In genomic region chr6:101261513-101261912, GRCm38 (mm10) we compare ENCODE assay signal across 10 mouse cellular contexts.
DNase-seq lines count a peak whose midpoint lies in the region; ATAC-seq and TF ChIP-seq lines count a peak whose summit lies in the region.
"Had no signal": no experiment of that assay in that cellular context is flagged by ENCODE, and none has a peak within 500 bp of the region (broad histone marks: within the 10 kb centered on the region; RNA-seq: fewer than 3 reads in every experiment).

No protein-coding gene starts in this region.

- no peak overlapping the region for H3K27ac ChIP-seq in forebrain, embryonic 11.5 days (ENCODE audit: low read depth, low read length)
- no peak overlapping the region for H3K27ac ChIP-seq in forebrain, embryonic 10.5 days
- H3K27ac ChIP-seq in liver, postnatal 0 days (ENCODE audit: low read depth) = no peak overlapping the region
- H3K27ac ChIP-seq in liver, embryonic 12.5 days = no peak overlapping the region
- H3K27ac ChIP-seq in midbrain, postnatal 0 days (ENCODE audit: low read depth, low read length) = no peak overlapping the region
- H3K27ac ChIP-seq: heart, embryonic 13.5 days had no signal

- no peak overlapping the region for H3K4me3 ChIP-seq in forebrain, embryonic 11.5 days (ENCODE audit: low read depth, low read length)
- no peak overlapping the region for H3K4me3 ChIP-seq in forebrain, embryonic 10.5 days
- H3K4me3 ChIP-seq in liver, postnatal 0 days (ENCODE audit: low read depth, low read length) = no peak overlapping the region
- H3K4me3 ChIP-seq in liver, embryonic 12.5 days = no peak overlapping the region
- no peak overlapping the region for H3K4me3 ChIP-seq in midbrain, postnatal 0 days (ENCODE audit: low read depth, low read length)
- H3K4me3 ChIP-seq: heart, embryonic 13.5 days; megakaryocyte, embryonic 14.5 days had no signal

- no peaks in the 10 kb centered on the region for H3K36me3 ChIP-seq in forebrain, embryonic 11.5 days (ENCODE audit: control insufficient read depth, insufficient read depth, low read length)
- H3K36me3 ChIP-seq in forebrain, embryonic 10.5 days (replicated peaks) = no peaks in the 10 kb centered on the region
- H3K36me3 ChIP-seq in liver, postnatal 0 days (replicated peaks; ENCODE audit: insufficient read depth, low read length) = no peaks in the 10 kb centered on the region
- no peaks in the 10 kb centered on the region for H3K36me3 ChIP-seq in liver, embryonic 12.5 days
- H3K36me3 ChIP-seq in midbrain, postnatal 0 days (ENCODE audit: insufficient read depth, low read length) = no peaks in the 10 kb centered on the region
- H3K36me3 ChIP-seq: heart, embryonic 13.5 days had no signal

- no peak overlapping the region for H3K9ac ChIP-seq in forebrain, embryonic 11.5 days (ENCODE audit: low read length)
- no peak overlapping the region for H3K9ac ChIP-seq in liver, postnatal 0 days (replicated peaks)
- no peak overlapping the region for H3K9ac ChIP-seq in liver, embryonic 12.5 days
- H3K9ac ChIP-seq in midbrain, postnatal 0 days (replicated peaks; ENCODE audit: low read length, poor library complexity, severe bottlenecking) = no peak overlapping the region
- H3K9ac ChIP-seq: heart, embryonic 13.5 days had no signal

- TF ChIP-seq CTCF in liver, postnatal 0 days (IDR thresholded peaks at IDR 0.05; ENCODE audit: low read depth) = peak; percentile 80
- TF ChIP-seq CTCF in brain, embryonic 14.5 days (IDR thresholded peaks at IDR 0.05; ENCODE audit: borderline replicate concordance, extremely low read depth, insufficient read depth, insufficient read length) = peak; percentile 54; the same call in 1 of the 2 replicates
- peak; percentile 89 for TF ChIP-seq CTCF in midbrain, postnatal 0 days (IDR thresholded peaks at IDR 0.05)

- DNase-seq in forebrain, embryonic 11.5 days (ENCODE audit: low spot score) = peak; percentile 70
- DNase-seq in forebrain, embryonic 10.5 days (ENCODE audit: extremely low spot score, low spot score) = no peak
- DNase-seq in liver, postnatal 0 days = peak; percentile 33
- peak; percentile 91 for DNase-seq in brain, embryonic 14.5 days (ENCODE audit: low read depth)
- peak; percentile 62 for DNase-seq in kidney, postnatal 10 days
- peak; percentile 87 for DNase-seq in midbrain, postnatal 0 days (ENCODE audit: low spot score)

- no peak for TF ChIP-seq EP300 in liver, postnatal 0 days (IDR thresholded peaks at IDR 0.05; ENCODE audit: low read depth)

- ATAC-seq in forebrain, embryonic 11.5 days (replicated peaks; ENCODE audit: low FRiP score) = peak; percentile 37; the same call in 1 of the 2 replicates
- ATAC-seq in liver, postnatal 0 days = no peak
- no peak for ATAC-seq in liver, embryonic 12.5 days
- no peak for ATAC-seq in midbrain, postnatal 0 days (ENCODE audit: low FRiP score)
- ATAC-seq in activated CD4-positive, CD25-positive, alpha-beta regulatory T cell, adult 4 months = no peak

- TF ChIP-seq POLR2A in brain, embryonic 14.5 days (IDR thresholded peaks at IDR 0.05; ENCODE audit: borderline replicate concordance, extremely low read depth, insufficient read depth, insufficient read length, poor library complexity, severe bottlenecking) = no peak

- no peak overlapping the region for H3K4me2 ChIP-seq in forebrain, embryonic 11.5 days (ENCODE audit: low read depth, low read length, severe bottlenecking)
- no peak overlapping the region for H3K4me2 ChIP-seq in liver, postnatal 0 days (ENCODE audit: low read depth, low read length)
- H3K4me2 ChIP-seq in liver, embryonic 12.5 days = no peak overlapping the region
- no peak overlapping the region for H3K4me2 ChIP-seq in midbrain, postnatal 0 days (ENCODE audit: low read depth, low read length, poor library complexity, severe bottlenecking)
- H3K4me2 ChIP-seq: heart, embryonic 13.5 days had no signal

- WGBS in forebrain, embryonic 11.5 days = 9% methylated on average over 4 of the region's 4 CpGs
- whole genome bisulfite sequencing in forebrain, embryonic 10.5 days = 13% methylated on average over 4 of the region's 4 CpGs
- 6% methylated on average over 4 of the region's 4 CpGs for WGBS in liver, postnatal 0 days (ENCODE audit: insufficient replicate concordance)
- 2% methylated on average over 4 of the region's 4 CpGs for WGBS in liver, embryonic 12.5 days (ENCODE audit: insufficient replicate concordance)
- 4% methylated on average over 4 of the region's 4 CpGs for WGBS in midbrain, postnatal 0 days

- H3K4me1 ChIP-seq in forebrain, embryonic 11.5 days (replicated peaks; ENCODE audit: control insufficient read depth, insufficient read depth, low read length) = peaks cover 10% of the 10 kb centered on the region; the same call in 1 of the 2 replicates
- H3K4me1 ChIP-seq in forebrain, embryonic 10.5 days = peaks cover 34% of the 10 kb centered on the region
- no peaks in the 10 kb centered on the region for H3K4me1 ChIP-seq in liver, postnatal 0 days (ENCODE audit: insufficient read depth)
- no peaks in the 10 kb centered on the region for H3K4me1 ChIP-seq in liver, embryonic 12.5 days
- H3K4me1 ChIP-seq in midbrain, postnatal 0 days (ENCODE audit: insufficient read depth, low read length) = no peaks in the 10 kb centered on the region
- H3K4me1 ChIP-seq: megakaryocyte, embryonic 14.5 days had no signal

- H3K9me3 ChIP-seq in forebrain, embryonic 11.5 days (ENCODE audit: control insufficient read depth, low read length) = no peaks in the 10 kb centered on the region
- H3K9me3 ChIP-seq in forebrain, embryonic 10.5 days = no peaks in the 10 kb centered on the region
- H3K9me3 ChIP-seq in liver, postnatal 0 days (ENCODE audit: low read length) = no peaks in the 10 kb centered on the region
- H3K9me3 ChIP-seq in liver, embryonic 12.5 days (replicated peaks) = no peaks in the 10 kb centered on the region
- H3K9me3 ChIP-seq in midbrain, postnatal 0 days (ENCODE audit: low read length) = no peaks in the 10 kb centered on the region
- H3K9me3 ChIP-seq: heart, embryonic 13.5 days; megakaryocyte, embryonic 14.5 days had no signal

- H3K27me3 ChIP-seq in forebrain, embryonic 11.5 days (ENCODE audit: control insufficient read depth, insufficient read depth, low read length) = no peaks in the 10 kb centered on the region; the same call in 1 of the 2 replicates
- peaks cover 18% of the 10 kb centered on the region for H3K27me3 ChIP-seq in forebrain, embryonic 10.5 days (ENCODE audit: poor library complexity, severe bottlenecking)
- no peaks in the 10 kb centered on the region for H3K27me3 ChIP-seq in liver, postnatal 0 days (ENCODE audit: insufficient read depth, low read length)
- H3K27me3 ChIP-seq in liver, embryonic 12.5 days (replicated peaks) = no peaks in the 10 kb centered on the region
- no peaks in the 10 kb centered on the region for H3K27me3 ChIP-seq in midbrain, postnatal 0 days (ENCODE audit: insufficient read depth, low read length)
- H3K27me3 ChIP-seq: heart, embryonic 13.5 days; megakaryocyte, embryonic 14.5 days had no signal
